Mouse (Mus musculus) thymus, adult 2 months (tissue): ENCODE measurements around the gene Atf4.

Source experiments
- CTCF ChIP-seq: fragments of 200-500 bp; IDR thresholded peaks from 2 replicates; pipeline ENCODE4 v1.5.1; 2012; ENCODE audit warnings: mild to moderate bottlenecking, control low read depth, low read length, moderate library complexity, borderline replicate concordance; ENCODE audit not compliant: control insufficient read depth, poor library complexity, insufficient read depth; ENCODE audit errors: extremely low read depth
- POLR2A ChIP-seq: fragments of 200-500 bp; IDR thresholded peaks from 2 replicates; pipeline ENCODE4 v1.6.1; 2012; ENCODE audit warnings: mild to moderate bottlenecking, low read length, control low read depth, moderate library complexity; ENCODE audit not compliant: control insufficient read depth, poor library complexity, insufficient read depth; ENCODE audit errors: extremely low read depth

GRCm38 (mm10) chr15:80277625-80278024 is 22.6 kb downstream of the Atf4 start:
- TF ChIP-seq POLR2A (no peak), CTCF (no peak)
